Mouse (Mus musculus) kidney, embryonic 14.5 days (tissue): Measurements from ENCODE around the gene Gm29133. TPM values are rescaled to one million over a fixed set of nuclear protein-coding genes. Genes with fewer than 3 reads are reported as not detected.

ENCODE experiments used
- ATAC-seq: fragments of 200-750 bp; cut with Nextera tagmentation; 2 replicates; pipeline ENCODE4 v1.8.0; 2017; ENCODE audit warnings: moderate number of reproducible peaks, mild to moderate bottlenecking, moderate TSS enrichment, moderate library complexity; ENCODE audit not compliant: low FRiP score, low TSS enrichment
- H3K27ac ChIP-seq: fragments of 300-500 bp; sonication (generic); 2 replicates; pipeline ENCODE4 v1.5.1; 2014; ENCODE audit warnings: low read depth, mild to moderate bottlenecking, low read length, moderate library complexity, mixed read lengths
- H3K27me3 ChIP-seq: fragments of 300-500 bp; sonication (generic); 2 replicates; pipeline ENCODE4 v1.6.1; 2014; ENCODE audit warnings: mild to moderate bottlenecking, low read length; ENCODE audit not compliant: control insufficient read depth, insufficient read depth
- H3K36me3 ChIP-seq: fragments of 300-500 bp; sonication (generic); 2 replicates; pipeline ENCODE4 v1.6.1; 2014; ENCODE audit warnings: low read length, mixed read lengths; ENCODE audit not compliant: control insufficient read depth, insufficient read depth
- H3K4me1 ChIP-seq: fragments of 300-500 bp; sonication (generic); 2 replicates; pipeline ENCODE4 v1.6.1; 2014; ENCODE audit warnings: low read length, mixed read lengths; ENCODE audit not compliant: control insufficient read depth, insufficient read depth
- H3K4me2 ChIP-seq: fragments of 300-500 bp; sonication (generic); replicated peaks from 2 replicates; pipeline ENCODE4 v1.6.1; 2014; ENCODE audit warnings: low read depth, mild to moderate bottlenecking, low read length
- H3K4me3 ChIP-seq: fragments of 300-500 bp; sonication (generic); 2 replicates; pipeline ENCODE4 v1.5.1; 2014; ENCODE audit warnings: mild to moderate bottlenecking, low read length
- H3K9ac ChIP-seq: fragments of 300-500 bp; sonication (generic); 2 replicates; pipeline ENCODE4 v1.6.1; 2014; ENCODE audit warnings: low read depth, mild to moderate bottlenecking, low read length, moderate library complexity
- H3K9me3 ChIP-seq: fragments of 300-500 bp; sonication (generic); 2 replicates; pipeline ENCODE4 v1.6.1; 2016; ENCODE audit warnings: low read length; ENCODE audit not compliant: control insufficient read depth
- WGBS: fragments of 180-500 bp; shearing (Covaris S2); extraction: QIAGEN DNeasy Blood & Tissue Kit; methylation state at CpG from one replicate; pipeline ENCODE4 v1.1.7; 2014; 5-methylcytosine and 5-hydroxymethylcytosine counted together
- polyA plus RNA-seq: library from polyadenylated mRNA; unstranded; fragments of >200 nt; fragmentation: Nextera tagmentation; extraction: Ambion mirVana; gene quantifications from 2 replicates; pipeline ENCODE4 v1.2.1, GENCODE M21; 2014

Gm29133 gene
- polyA plus RNA-seq: not detected in 2 replicates

DNA sequence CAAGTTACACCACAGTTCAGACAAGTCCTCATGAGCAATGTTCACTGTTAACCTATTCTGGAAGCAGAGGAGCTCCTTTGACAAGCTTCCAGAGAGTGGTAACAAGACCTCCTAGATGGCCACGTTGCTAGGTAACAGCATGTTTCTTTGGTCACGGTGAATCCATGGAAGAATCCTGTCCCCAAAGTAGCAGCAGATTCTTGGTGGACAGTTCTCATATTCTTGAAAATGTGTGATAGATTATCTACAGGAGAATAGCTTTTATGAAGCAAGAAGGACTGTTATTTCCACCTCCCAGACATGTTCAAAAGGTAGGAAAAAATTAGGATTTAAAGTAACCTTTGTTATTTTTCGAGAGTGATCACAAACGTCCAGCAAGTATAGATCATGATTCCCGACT, at the start of gene Gm29133:
TSS of gene Gm29133 (plus strand) at position 301 of the 400 bp plus-strand sequence.
- Histone ChIP-seq H3K4me1 (no peaks in the 10 kb centered on the region), H3K9ac (no peak within 1 kb of the TSS), H3K4me3 (no peak within 1 kb of the TSS), H3K4me2 (no peak within 1 kb of the TSS), H3K27ac (no peak within 1 kb of the TSS), H3K9me3 (no peaks in the 10 kb centered on the region), H3K27me3 (no peaks in the 10 kb centered on the region), H3K36me3 (no peaks in the 10 kb centered on the region)
- 62% methylated on average over 5 of the region's 5 CpGs for WGBS
- ATAC-seq: no peak

DNA sequence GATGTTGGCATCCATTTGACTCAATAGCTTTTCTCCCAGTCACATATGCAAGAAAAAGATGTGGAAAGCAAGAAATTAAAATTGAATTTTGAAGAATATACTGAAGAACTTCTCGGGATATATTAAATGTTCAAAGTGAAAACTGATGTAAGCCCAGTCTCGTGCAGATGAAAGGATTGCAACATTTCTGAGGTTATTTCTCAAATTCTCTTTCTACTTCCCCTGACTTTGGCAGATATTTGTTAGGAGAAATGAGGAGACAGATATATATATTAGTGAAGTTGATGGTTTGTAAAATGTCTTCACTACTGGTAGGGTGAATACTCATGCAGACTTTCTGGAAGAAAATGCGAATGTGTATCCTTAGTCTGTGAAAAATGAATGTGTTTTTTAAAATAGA, 48.9 kb upstream of the Gm29133 start:
- H3K4me2 ChIP-seq: no peak overlapping the region
- no peak overlapping the region for H3K4me3 ChIP-seq
- H3K9me3 ChIP-seq: no peaks in the 10 kb centered on the region
- ATAC-seq: no peak
- 92% methylated on average over 3 of the region's 3 CpGs for WGBS
- no peak overlapping the region for H3K27ac ChIP-seq
- no peaks in the 10 kb centered on the region for H3K4me1 ChIP-seq
- H3K36me3 ChIP-seq: no peaks in the 10 kb centered on the region
- no peak overlapping the region for H3K9ac ChIP-seq
- H3K27me3 ChIP-seq: no peaks in the 10 kb centered on the region

DNA sequence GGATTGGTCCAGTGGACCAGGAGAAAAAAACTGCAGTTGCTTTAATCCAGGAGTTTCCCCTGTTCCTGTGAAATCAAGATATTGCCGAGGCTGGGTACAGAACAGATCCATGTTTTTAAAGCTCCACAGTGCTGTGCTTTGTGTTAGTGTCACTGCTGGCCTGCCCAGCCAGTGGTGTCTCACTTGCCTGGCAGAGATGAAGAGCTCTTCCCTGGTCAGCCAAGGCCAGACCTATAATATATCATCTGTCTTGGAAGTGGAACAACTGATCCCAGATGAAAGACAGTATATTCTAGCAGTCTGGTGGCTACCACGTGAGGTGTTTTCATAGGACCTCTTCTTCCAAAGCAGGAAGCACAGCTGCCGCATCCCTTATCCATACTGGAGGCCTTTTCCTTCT, 46.7 kb upstream of the Gm29133 start:
- Histone ChIP-seq H3K4me3 (no peak overlapping the region), H3K9me3 (no peaks in the 10 kb centered on the region), H3K27me3 (no peaks in the 10 kb centered on the region), H3K27ac (no peak overlapping the region), H3K4me2 (no peak overlapping the region), H3K4me1 (no peaks in the 10 kb centered on the region), H3K9ac (no peak overlapping the region), H3K36me3 (no peaks in the 10 kb centered on the region)
- 55% methylated on average over 3 of the region's 3 CpGs for WGBS
- no peak for ATAC-seq

DNA sequence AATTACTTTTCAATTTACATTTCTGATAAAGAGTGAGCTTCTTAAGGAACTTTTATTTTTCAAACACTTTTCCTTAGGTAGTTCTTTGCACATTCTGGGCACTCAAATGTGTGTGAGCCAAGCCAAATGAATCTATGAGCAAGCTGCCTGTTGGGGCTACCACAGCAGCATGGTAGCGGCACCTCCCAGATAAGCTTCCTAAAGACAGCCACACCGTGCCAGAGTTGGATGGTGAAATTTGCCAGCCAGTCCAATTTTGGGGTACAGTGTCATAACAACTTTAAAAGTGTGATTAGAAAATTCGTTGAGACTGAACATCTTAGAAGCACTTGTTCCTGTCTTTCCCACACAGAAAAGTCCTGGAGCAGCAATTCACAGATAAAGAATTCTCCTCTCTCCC, 41.5 kb upstream of the Gm29133 start:
- ATAC-seq: no peak
- Histone ChIP-seq H3K36me3 (no peaks in the 10 kb centered on the region), H3K27me3 (no peaks in the 10 kb centered on the region), H3K4me3 (no peak overlapping the region), H3K4me1 (no peaks in the 10 kb centered on the region), H3K4me2 (no peak overlapping the region), H3K27ac (no peak overlapping the region), H3K9me3 (no peaks in the 10 kb centered on the region), H3K9ac (no peak overlapping the region)
- WGBS: 74% methylated on average over 3 of the region's 3 CpGs

DNA sequence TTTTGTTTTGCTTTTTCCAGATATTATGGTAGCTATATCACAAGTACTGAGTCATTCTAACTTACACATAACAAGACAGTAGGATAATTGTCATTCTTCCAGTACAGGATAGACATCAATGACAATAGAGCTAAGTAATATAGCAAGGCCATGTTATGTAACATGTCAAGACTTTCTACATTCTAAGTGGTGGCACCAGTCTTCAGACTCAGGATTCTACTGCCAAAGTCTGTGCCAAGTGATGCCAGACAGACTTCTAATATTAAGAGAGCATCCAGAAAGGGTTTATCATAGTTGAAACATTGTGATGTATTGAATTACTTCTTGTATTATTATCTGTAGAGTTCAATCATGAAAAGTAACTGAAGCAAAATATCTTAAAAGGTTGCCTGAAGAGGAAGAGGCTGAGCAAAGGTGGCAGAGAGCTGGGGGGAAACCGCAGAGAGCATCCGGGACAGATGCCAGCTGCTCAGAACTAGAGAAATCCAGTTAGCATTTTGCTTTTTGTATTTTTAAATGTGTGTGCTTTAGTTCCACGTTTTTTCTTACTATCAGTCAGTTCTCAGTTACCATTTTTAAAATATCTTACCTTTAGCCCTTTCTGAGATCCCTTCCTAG, 34.2 kb upstream of the Gm29133 start:
- Histone ChIP-seq H3K9ac (no peak overlapping the region), H3K9me3 (no peaks in the 10 kb centered on the region), H3K36me3 (no peaks in the 10 kb centered on the region), H3K4me2 (no peak overlapping the region), H3K4me1 (no peaks in the 10 kb centered on the region), H3K27me3 (no peaks in the 10 kb centered on the region), H3K4me3 (no peak overlapping the region), H3K27ac (no peak overlapping the region)
- WGBS: 73% methylated on average over 3 of the region's 3 CpGs
- ATAC-seq: no peak

DNA sequence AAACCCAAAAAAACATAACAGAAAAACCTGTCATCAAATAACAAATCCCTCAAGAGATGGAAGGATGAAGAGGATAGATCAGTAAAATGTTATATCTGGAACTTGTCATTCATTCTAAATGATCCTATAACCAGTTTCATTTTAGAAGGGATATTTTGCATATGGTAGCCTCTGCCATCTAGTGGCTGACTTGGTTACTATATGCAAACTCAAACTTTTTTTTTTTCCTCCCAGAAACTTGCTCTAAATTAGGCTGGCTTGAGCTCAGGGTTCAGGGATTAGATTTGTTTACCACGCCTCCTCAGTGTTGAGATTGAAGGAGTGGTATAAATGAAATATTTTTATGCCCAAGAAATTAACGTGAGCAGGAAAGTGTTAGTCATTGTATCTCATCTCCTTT, 27.3 kb upstream of the Gm29133 start:
- Histone ChIP-seq H3K27me3 (no peaks in the 10 kb centered on the region), H3K4me3 (no peak overlapping the region), H3K9ac (no peak overlapping the region), H3K27ac (no peak overlapping the region), H3K36me3 (no peaks in the 10 kb centered on the region), H3K9me3 (no peaks in the 10 kb centered on the region), H3K4me2 (no peak overlapping the region), H3K4me1 (no peaks in the 10 kb centered on the region)
- no peak for ATAC-seq
- WGBS: 27% methylated on average over 2 of the region's 2 CpGs

DNA sequence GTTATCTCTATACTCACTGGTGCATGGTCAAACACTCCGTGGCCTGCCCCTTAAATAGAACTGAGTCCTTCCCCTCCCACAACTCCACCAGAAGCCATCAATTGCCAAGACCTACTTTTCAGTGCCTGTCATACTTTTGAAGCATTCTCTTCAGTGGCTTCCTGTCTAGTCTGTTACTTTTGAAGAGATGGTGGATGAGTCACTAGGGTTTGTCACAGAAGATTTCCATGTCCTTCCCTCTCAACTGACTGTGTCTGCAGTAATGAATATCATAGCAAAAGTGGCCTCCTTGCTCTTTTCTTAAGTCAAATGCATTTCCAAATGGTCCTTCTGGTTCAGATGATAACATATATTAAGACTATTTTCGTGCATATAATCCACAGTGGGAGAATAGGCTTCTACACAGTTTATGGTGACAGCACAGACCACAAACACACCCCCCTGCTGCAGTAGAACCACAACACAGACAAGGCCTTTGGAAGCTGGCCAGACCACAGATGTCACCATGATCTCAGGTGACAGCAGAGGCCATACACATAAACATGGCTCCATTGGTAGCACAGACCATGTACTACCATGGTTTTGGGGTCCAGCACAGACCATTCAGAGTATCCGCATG, 16.9 kb upstream of the Gm29133 start:
- ATAC-seq: no peak
- no peak overlapping the region for H3K27ac ChIP-seq
- no peak overlapping the region for H3K9ac ChIP-seq
- no peaks in the 10 kb centered on the region for H3K9me3 ChIP-seq
- no peak overlapping the region for H3K4me2 ChIP-seq
- WGBS: 78% methylated on average over 3 of the region's 3 CpGs
- H3K27me3 ChIP-seq: no peaks in the 10 kb centered on the region
- H3K4me1 ChIP-seq: no peaks in the 10 kb centered on the region
- no peak overlapping the region for H3K4me3 ChIP-seq
- no peaks in the 10 kb centered on the region for H3K36me3 ChIP-seq

DNA sequence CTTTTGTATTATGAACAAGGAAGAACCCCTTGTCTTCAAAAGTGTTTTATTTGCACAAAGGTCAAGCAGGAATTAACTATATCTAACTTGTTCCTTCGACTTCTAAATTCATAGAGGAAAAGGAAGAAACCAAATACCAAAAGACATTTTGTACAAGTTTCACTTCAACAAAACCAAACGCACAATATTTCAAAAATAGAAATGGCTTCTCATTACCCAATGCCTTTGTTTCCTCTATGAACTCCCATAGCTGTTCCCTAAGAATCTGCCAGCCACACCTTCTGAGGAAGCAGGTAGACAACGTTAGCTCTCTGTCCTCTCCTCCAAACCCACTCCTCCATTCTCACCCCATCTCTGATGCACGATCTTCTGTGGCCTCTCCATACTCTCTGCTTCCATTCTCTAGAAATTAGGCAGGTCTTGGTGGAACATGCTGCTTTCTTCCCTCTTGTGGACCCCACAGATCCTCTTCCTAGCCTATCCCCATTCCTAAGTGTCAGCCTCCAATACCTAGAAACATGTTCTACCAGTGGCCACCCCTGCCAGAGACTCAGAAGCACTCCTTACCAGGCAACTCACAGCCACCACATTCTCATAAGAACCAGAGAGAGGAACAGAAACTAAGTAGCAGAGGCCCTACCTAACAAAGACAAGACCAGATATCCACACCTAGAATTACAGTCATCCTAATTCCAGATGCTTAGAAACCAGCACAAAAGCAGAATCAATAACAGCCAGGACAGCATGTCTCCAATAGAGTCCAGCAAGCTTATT, 4.1 kb upstream of the Gm29133 start:
- no peaks in the 10 kb centered on the region for H3K4me1 ChIP-seq
- 76% methylated on average over 4 of the region's 4 CpGs for WGBS
- H3K9me3 ChIP-seq: no peaks in the 10 kb centered on the region
- no peaks in the 10 kb centered on the region for H3K27me3 ChIP-seq
- H3K9ac ChIP-seq: no peak overlapping the region
- H3K36me3 ChIP-seq: no peaks in the 10 kb centered on the region
- no peak overlapping the region for H3K4me2 ChIP-seq
- no peak for ATAC-seq
- no peak overlapping the region for H3K27ac ChIP-seq
- no peak overlapping the region for H3K4me3 ChIP-seq

DNA sequence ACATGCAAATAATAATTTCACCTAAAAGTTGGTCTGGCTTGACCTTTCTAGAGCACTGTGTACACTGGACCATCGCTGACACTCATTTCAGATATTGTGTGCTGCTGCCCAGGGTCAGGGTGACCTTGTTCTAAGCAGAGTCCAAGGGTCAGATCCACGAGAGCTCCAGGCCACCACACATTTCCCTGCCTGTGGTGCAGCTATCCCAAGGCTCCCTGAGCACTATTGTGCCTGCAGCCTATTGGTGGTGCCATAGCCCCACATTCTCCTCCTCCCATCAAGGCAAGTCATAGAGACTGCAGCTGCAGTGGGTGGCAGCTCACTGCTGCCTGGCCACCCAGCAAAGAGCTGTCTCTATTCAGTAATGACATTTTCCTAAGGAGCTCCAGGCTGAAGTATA, 2.7 kb upstream of the Gm29133 start:
- Histone ChIP-seq H3K4me1 (no peaks in the 10 kb centered on the region), H3K27ac (no peak overlapping the region), H3K4me2 (no peak overlapping the region), H3K9me3 (no peaks in the 10 kb centered on the region), H3K27me3 (no peaks in the 10 kb centered on the region), H3K9ac (no peak overlapping the region), H3K4me3 (no peak overlapping the region), H3K36me3 (no peaks in the 10 kb centered on the region)
- no peak for ATAC-seq
- 65% methylated on average over 2 of the region's 2 CpGs for WGBS
